ENCODE assay signal across 13 mouse cellular contexts in the genomic region with DNA sequence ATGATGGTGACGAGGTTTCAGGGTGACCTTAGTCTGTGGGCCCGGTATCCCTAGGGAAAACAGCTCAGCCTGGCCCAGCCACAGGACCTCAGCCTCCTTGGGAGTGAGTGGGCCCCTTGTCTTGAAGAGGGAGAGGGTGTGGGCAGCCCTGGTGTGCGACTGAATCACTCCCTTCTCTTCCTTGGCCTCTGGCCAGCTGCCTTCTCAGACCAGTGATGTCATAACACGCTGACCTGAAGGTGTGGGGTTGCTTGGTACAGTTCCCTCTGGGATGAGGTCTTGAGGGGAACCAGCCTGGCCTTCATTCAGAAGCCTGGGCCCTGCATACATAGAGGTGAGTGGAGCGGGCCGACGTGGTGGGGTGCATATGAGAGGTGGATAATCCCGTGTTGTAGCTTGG. TPM values are rescaled to one million over a fixed set of nuclear protein-coding genes. Genes with fewer than 3 reads are reported as not detected.
DNase-seq lines count a peak whose midpoint lies in the region; ATAC-seq lines count a peak whose summit lies in the region.
"Had no signal": no experiment of that assay in that cellular context is flagged by ENCODE, and none has a peak within 500 bp of the region (broad histone marks: within the 10 kb centered on the region; RNA-seq: fewer than 3 reads in every experiment).

No protein-coding gene starts in this region.

- H3K4me2 ChIP-seq in limb, embryonic 15.5 days = no peak overlapping the region
- H3K4me2 ChIP-seq in forebrain, embryonic 13.5 days = no peak overlapping the region
- H3K4me2 ChIP-seq: liver, embryonic 12.5 days; midbrain, embryonic 13.5 days had no signal

- H3K27me3 ChIP-seq in limb, embryonic 15.5 days = no peaks in the 10 kb centered on the region
- H3K27me3 ChIP-seq in forebrain, embryonic 13.5 days = no peaks in the 10 kb centered on the region
- H3K27me3 ChIP-seq: CH12.LX; liver, embryonic 12.5 days; midbrain, embryonic 13.5 days had no signal

- H3K9ac ChIP-seq in limb, embryonic 15.5 days = no peak overlapping the region
- H3K9ac ChIP-seq in forebrain, embryonic 13.5 days = no peak overlapping the region
- H3K9ac ChIP-seq: liver, embryonic 12.5 days; midbrain, embryonic 13.5 days had no signal

- DNase-seq in heart, adult 11 months = peak; percentile 92
- no peak for DNase-seq in heart, adult 9 months (ENCODE audit: low spot score in 2 of 2)
- peak; percentile 37 for DNase-seq in urinary bladder, adult 2 months (ENCODE audit: low spot score)
- DNase-seq in urinary bladder, postnatal 36 days (ENCODE audit: low spot score in 2 of 2) = no peak
- DNase-seq in ovary, postnatal 14 days (ENCODE audit: low spot score) = peak; percentile 52
- DNase-seq: cerebellum, adult 8-10 months had no signal

- H3K4me1 ChIP-seq in limb, embryonic 15.5 days = peaks cover 57% of the 10 kb centered on the region
- peaks cover 53% of the 10 kb centered on the region for H3K4me1 ChIP-seq in forebrain, embryonic 13.5 days

- H3K27ac ChIP-seq in limb, embryonic 15.5 days = peak overlapping the region; percentile 54
- H3K27ac ChIP-seq in forebrain, embryonic 13.5 days = no peak overlapping the region
- H3K27ac ChIP-seq: liver, embryonic 12.5 days; midbrain, embryonic 13.5 days had no signal

- peaks cover 3% of the 10 kb centered on the region; the same call in 1 of the 2 replicates for H3K36me3 ChIP-seq in limb, embryonic 15.5 days
- no peaks in the 10 kb centered on the region; the same call in 1 of the 2 replicates for H3K36me3 ChIP-seq in forebrain, embryonic 13.5 days (ENCODE audit: poor library complexity, severe bottlenecking)
- H3K36me3 ChIP-seq: midbrain, embryonic 13.5 days had no signal

- no peak overlapping the region for H3K4me3 ChIP-seq in limb, embryonic 15.5 days
- no peak overlapping the region for H3K4me3 ChIP-seq in forebrain, embryonic 13.5 days
- H3K4me3 ChIP-seq: liver, embryonic 12.5 days; midbrain, embryonic 13.5 days had no signal

- 63% methylated on average over 8 of the region's 8 CpGs for WGBS in limb, embryonic 15.5 days
- 79% methylated on average over 8 of the region's 8 CpGs for WGBS in forebrain, embryonic 13.5 days

- ATAC-seq in limb, embryonic 15.5 days (ENCODE audit: insufficient number of reproducible peaks, low FRiP score, low TSS enrichment, low read depth) = no peak
- ATAC-seq in frontal cortex, adult (ENCODE audit: low TSS enrichment) = no peak
- ATAC-seq in forebrain, embryonic 13.5 days = no peak
- ATAC-seq: intestine, postnatal 0 days; liver, embryonic 12.5 days; midbrain, embryonic 13.5 days had no signal

- H3K9me3 ChIP-seq in limb, embryonic 15.5 days = no peaks in the 10 kb centered on the region
- no peaks in the 10 kb centered on the region for H3K9me3 ChIP-seq in forebrain, embryonic 13.5 days (replicated peaks)
- H3K9me3 ChIP-seq: liver, embryonic 12.5 days; midbrain, embryonic 13.5 days had no signal

RNA-seq across cellular contexts. Expression of a gene that starts 13.1 kb away (rescaled TPM):
- 106 and 114 TPM in 2 replicates for polyA plus RNA-seq in urinary bladder, adult 2 months (2012; rRNA removed)
- 13.9 and 14.5 TPM in 2 replicates for polyA plus RNA-seq in limb, embryonic 15.5 days (2015; fragmentation: Nextera tagmentation; extraction: Ambion mirVana)
- 14.6 TPM in 2 replicates for polyA plus RNA-seq in forebrain, embryonic 13.5 days (2015; fragmentation: Nextera tagmentation; extraction: Ambion mirVana)

RNA-seq across cellular contexts. Expression of a gene that starts 48.1 kb away (rescaled TPM):
- polyA plus RNA-seq in urinary bladder, adult 2 months (2012; rRNA removed) = 14.1 and 17.7 TPM in 2 replicates
- 24.9 and 28.0 TPM in 2 replicates for polyA plus RNA-seq in limb, embryonic 15.5 days (2015; fragmentation: Nextera tagmentation; extraction: Ambion mirVana)
- polyA plus RNA-seq in forebrain, embryonic 13.5 days (2015; fragmentation: Nextera tagmentation; extraction: Ambion mirVana) = 32.0 and 42.1 TPM in 2 replicates

Comparison
In these comparisons a context has a peak if more than half of its experiments do, and no peak if none do; other contexts are left out.
1. DNase-seq: peak in heart, adult 11 months (single experiment), urinary bladder, adult 2 months (single experiment) and ovary, postnatal 14 days (single experiment); none in heart, adult 9 months (0 of 2) and urinary bladder, postnatal 36 days (0 of 2).